Mouse (Mus musculus) cortical plate, adult 2 months (tissue): ENCODE measurements around the gene Sinhcaf.

ENCODE experiments used
- CTCF ChIP-seq: fragments of 200-500 bp; IDR thresholded peaks from 2 replicates; pipeline ENCODE4 v1.5.1; 2011; ENCODE audit warnings: mild to moderate bottlenecking, control low read depth, low read length; ENCODE audit not compliant: insufficient read depth; ENCODE audit errors: extremely low read depth
- POLR2A ChIP-seq: fragments of 200-500 bp; IDR thresholded peaks from 2 replicates; pipeline ENCODE4 v1.6.1; 2011; ENCODE audit warnings: mild to moderate bottlenecking, low read length, control low read depth; ENCODE audit not compliant: insufficient read depth; ENCODE audit errors: extremely low read depth

- TF ChIP-seq CTCF (no peak), POLR2A (no peak)
Observed at GRCm38 (mm10) chr6:148906958-148907357, 39.3 kb downstream of the Sinhcaf start.
